Mouse (Mus musculus) G1E (cell line): Measurements from ENCODE around the gene Zbtb25. TPM values are rescaled to one million over a fixed set of nuclear protein-coding genes. Genes with fewer than 3 reads are reported as not detected.

ENCODE experiments used
- ATAC-seq: 2 replicates; pipeline ENCODE4 v1.8.0; 2016; ENCODE audit warnings: mild to moderate bottlenecking; ENCODE audit not compliant: insufficient number of reproducible peaks, poor library complexity, low FRiP score, severe bottlenecking; ENCODE audit errors: extremely low read depth
- DNase-seq: peaks from one replicate; pipeline ENCODE4 v3.0.0; 2012; ENCODE audit warnings: low spot score
- H3K27me3 ChIP-seq: 2 replicates; pipeline ENCODE4 v1.6.1; 2012; ENCODE audit warnings: mild to moderate bottlenecking, low read length, inconsistent platforms; ENCODE audit not compliant: insufficient read depth
- H3K36me3 ChIP-seq: replicated peaks from 2 replicates; pipeline ENCODE3; 2012; ENCODE audit warnings: mild to moderate bottlenecking, inconsistent platforms
- H3K4me1 ChIP-seq: 2 replicates; pipeline ENCODE4 v1.6.1; 2012; ENCODE audit warnings: low read depth, low read length, inconsistent platforms, mixed read lengths; ENCODE audit not compliant: insufficient read depth
- H3K4me3 ChIP-seq: 2 replicates; pipeline ENCODE4 v1.5.1; 2012; ENCODE audit warnings: low read depth, mild to moderate bottlenecking, inconsistent platforms, low read length, moderate library complexity, mixed read lengths
- H3K9me3 ChIP-seq: replicated peaks from 2 replicates; pipeline ENCODE4 v1.6.1; 2012; ENCODE audit warnings: inconsistent platforms
- CTCF ChIP-seq: IDR thresholded peaks from 2 replicates; pipeline ENCODE4 v1.5.1; 2012; ENCODE audit warnings: low read depth, low read length, inconsistent platforms, mixed read lengths
- GATA1 ChIP-seq: IDR thresholded peaks from 2 replicates; pipeline ENCODE4 v1.6.1; 2012; ENCODE audit warnings: borderline replicate concordance, low read length, inconsistent platforms, mixed read lengths
- GATA2 ChIP-seq: IDR thresholded peaks from 2 replicates; pipeline ENCODE4 v1.6.1; 2012; ENCODE audit warnings: low read depth, low read length, inconsistent platforms, borderline replicate concordance
- POLR2AphosphoS5 ChIP-seq: IDR thresholded peaks from 2 replicates; pipeline ENCODE4 v1.6.1; 2012; ENCODE audit warnings: low read depth, low read length, inconsistent platforms; ENCODE audit not compliant: insufficient replicate concordance
- TAL1 ChIP-seq: conservative IDR thresholded peaks from 2 replicates; pipeline ENCODE4 v1.6.1; 2012; ENCODE audit warnings: low read depth, low read length, inconsistent platforms, mixed read lengths
- polyA plus RNA-seq: library from polyadenylated mRNA; stranded (reverse); fragments of >175 nt; gene quantifications from 2 replicates; pipeline ENCODE4 v1.2.3, GENCODE M21; 2012
- total RNA-seq, 2 experiments: library from RNA; stranded (forward) in 1 of 2; stranded (reverse) in 1 of 2; fragments of 200-1000 nt in 1 of 2; fragments of >200 nt in 1 of 2; fragmentation: Nextera tagmentation in 1 of 2; gene quantifications; 2 replicates each; pipeline ENCODE4 v1.2.3; 2014 to 2017

Gene Zbtb25
- total and polyA plus RNA-seq, 3 experiments = 12.2 to 62.5 (median 17.5) TPM

- Histone ChIP-seq H3K9me3 (no peaks in the 10 kb centered on the region), H3K36me3 (peaks cover 78% of the 10 kb centered on the region), H3K4me1 (peaks cover 23% of the 10 kb centered on the region), H3K27me3 (no peaks in the 10 kb centered on the region), H3K4me3 (no peak overlapping the region)
- TF ChIP-seq POLR2AphosphoS5 (no peak), GATA2 (no peak), CTCF (no peak), GATA1 (no peak), TAL1 (no peak)
- no peak for ATAC-seq
- no peak for DNase-seq
These were observed 19.7 kb downstream of the Zbtb25 start for GRCm38 (mm10) chr12:76349680-76350220.

- H3K27me3 ChIP-seq = no peaks in the 10 kb centered on the region
- no peak for TF ChIP-seq GATA1
- no peak for TF ChIP-seq CTCF
- no peak for TF ChIP-seq TAL1
- no peak for TF ChIP-seq GATA2
- TF ChIP-seq POLR2AphosphoS5 = no peak
- H3K9me3 ChIP-seq = no peaks in the 10 kb centered on the region
- H3K4me3 ChIP-seq = no peak overlapping the region
- peak; percentile 28; the same call in 1 of the 2 replicates for ATAC-seq
- no peak for DNase-seq
- H3K36me3 ChIP-seq = peaks cover 72% of the 10 kb centered on the region
- H3K4me1 ChIP-seq = peaks cover 19% of the 10 kb centered on the region
These were observed 23.5 kb downstream of the Zbtb25 start for GRCm38 (mm10) chr12:76345759-76346455.

- TF ChIP-seq CTCF (peak; percentile 53; the same call in 1 of the 2 replicates), GATA1 (no peak)
- peak; percentile 30 for DNase-seq
- Histone ChIP-seq H3K4me3 (no peak overlapping the region), H3K4me1 (peaks cover 17% of the 10 kb centered on the region), H3K9me3 (no peaks in the 10 kb centered on the region), H3K27me3 (no peaks in the 10 kb centered on the region), H3K36me3 (peaks cover 37% of the 10 kb centered on the region)
- ATAC-seq = no peak
These were observed 28.3 kb downstream of the Zbtb25 start for GRCm38 (mm10) chr12:76341080-76341479.

GRCm38 (mm10) chr12:76336111-76336965, 33.1 kb downstream of the Zbtb25 start:
- Histone ChIP-seq H3K9me3 (no peaks in the 10 kb centered on the region), H3K27me3 (no peaks in the 10 kb centered on the region), H3K4me3 (no peak overlapping the region), H3K4me1 (peaks cover 15% of the 10 kb centered on the region; the same call in 1 of the 2 replicates), H3K36me3 (peaks cover 14% of the 10 kb centered on the region)
- DNase-seq (no peak), ATAC-seq (no peak)
- TF ChIP-seq CTCF (no peak), TAL1 (no peak), POLR2AphosphoS5 (no peak), GATA1 (no peak), GATA2 (no peak)

GRCm38 (mm10) chr12:76335641-76336040, 33.8 kb downstream of the Zbtb25 start:
- ATAC-seq = no peak
- no peaks in the 10 kb centered on the region for H3K9me3 ChIP-seq

GRCm38 (mm10) chr12:76333688-76334087, 35.7 kb downstream of the Zbtb25 start:
- no peak overlapping the region for H3K4me3 ChIP-seq
- H3K27me3 ChIP-seq = no peaks in the 10 kb centered on the region
- no peaks in the 10 kb centered on the region for H3K9me3 ChIP-seq
- DNase-seq (no peak), ATAC-seq (no peak)
- TF ChIP-seq CTCF (no peak), GATA1 (no peak), TAL1 (no peak), GATA2 (no peak), POLR2AphosphoS5 (no peak)
- H3K4me1 ChIP-seq = peaks cover 14% of the 10 kb centered on the region
- H3K36me3 ChIP-seq = peaks cover 28% of the 10 kb centered on the region

More at GRCm38 (mm10) chr12:76335641-76336040, 33.8 kb downstream of the Zbtb25 start:
- DNase-seq = no peak
- no peak for TF ChIP-seq TAL1
- no peak for TF ChIP-seq POLR2AphosphoS5
- no peak for TF ChIP-seq GATA1
- TF ChIP-seq GATA2 = no peak
- TF ChIP-seq CTCF = no peak
- Histone ChIP-seq H3K4me1 (peaks cover 14% of the 10 kb centered on the region; the same call in 1 of the 2 replicates), H3K27me3 (no peaks in the 10 kb centered on the region), H3K4me3 (no peak overlapping the region), H3K36me3 (peaks cover 20% of the 10 kb centered on the region)
